Mouse (Mus musculus) neural tube, embryonic 13.5 days (tissue): Measurements from ENCODE around the gene Sp7. TPM values are rescaled to one million over a fixed set of nuclear protein-coding genes. Genes with fewer than 3 reads are reported as not detected.

Experiments
- ATAC-seq: fragments of 200-750 bp; cut with Nextera tagmentation; 2 replicates; pipeline ENCODE4 v1.8.0; 2017; ENCODE audit warnings: low read depth, mild to moderate bottlenecking, moderate TSS enrichment, moderate library complexity
- H3K27ac ChIP-seq: fragments of 300-500 bp; sonication (generic); replicated peaks from 2 replicates; pipeline ENCODE4 v1.5.1; 2015; ENCODE audit warnings: moderate library complexity, mild to moderate bottlenecking, inconsistent platforms
- H3K27me3 ChIP-seq: fragments of 300-500 bp; sonication (generic); 2 replicates; pipeline ENCODE4 v1.6.1; 2015; ENCODE audit warnings: mild to moderate bottlenecking, inconsistent platforms
- H3K36me3 ChIP-seq: fragments of 300-500 bp; sonication (generic); 2 replicates; pipeline ENCODE4 v1.6.1; 2015; ENCODE audit warnings: mild to moderate bottlenecking, inconsistent platforms
- H3K4me1 ChIP-seq: fragments of 300-500 bp; sonication (generic); replicated peaks from 2 replicates; pipeline ENCODE4 v1.6.1; 2015; ENCODE audit warnings: inconsistent platforms
- H3K4me2 ChIP-seq: fragments of 300-500 bp; sonication (generic); 2 replicates; pipeline ENCODE4 v1.6.1; 2015; ENCODE audit warnings: inconsistent platforms, mild to moderate bottlenecking, moderate library complexity
- H3K4me3 ChIP-seq: fragments of 300-500 bp; sonication (generic); 2 replicates; pipeline ENCODE4 v1.5.1; 2015; ENCODE audit warnings: mild to moderate bottlenecking, inconsistent platforms
- H3K9ac ChIP-seq: fragments of 300-500 bp; sonication (generic); 2 replicates; pipeline ENCODE4 v1.6.1; 2015; ENCODE audit warnings: moderate library complexity, mild to moderate bottlenecking, inconsistent platforms
- H3K9me3 ChIP-seq: fragments of 300-500 bp; sonication (generic); 2 replicates; pipeline ENCODE4 v1.6.1; 2016; ENCODE audit warnings: inconsistent platforms
- WGBS: fragments of 180-500 bp; shearing (Covaris S2); methylation state at CpG from one replicate; pipeline ENCODE4 v1.1.7; 2015; 5-methylcytosine and 5-hydroxymethylcytosine counted together
- polyA plus RNA-seq: library from polyadenylated mRNA; unstranded; fragments of >200 nt; fragmentation: Nextera tagmentation; extraction: Ambion mirVana; gene quantifications from 2 replicates; pipeline ENCODE4 v1.2.1, GENCODE M21; 2015

The Sp7 gene
- polyA plus RNA-seq, 1 experiment from 2014 or later, result 0.47 TPM

DNA sequence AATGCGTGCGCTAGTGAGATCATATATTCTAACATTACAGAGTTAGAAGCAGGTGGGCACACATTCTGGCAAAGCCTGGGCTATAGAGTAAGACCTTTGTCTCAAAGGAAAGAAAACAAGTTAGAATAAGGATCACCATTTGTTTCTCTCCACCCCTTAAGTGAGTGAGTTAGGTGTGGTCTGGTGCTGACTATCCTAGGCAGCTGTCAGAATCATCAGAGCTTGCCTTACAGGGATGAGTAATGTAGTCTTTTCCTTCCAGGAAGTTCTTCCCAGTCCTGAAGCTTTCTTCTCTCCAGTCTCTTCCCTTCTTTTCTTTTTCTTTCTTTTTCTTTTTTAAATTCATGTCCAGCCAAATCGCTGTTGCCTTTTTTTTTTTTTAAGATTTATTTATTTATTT, 35.2 kb upstream of the Sp7 start:
- H3K27me3 ChIP-seq, result no peaks in the 10 kb centered on the region
- H3K9me3 ChIP-seq, result no peaks in the 10 kb centered on the region
- no peak for ATAC-seq
- H3K4me1 ChIP-seq, result peaks cover 28% of the 10 kb centered on the region
- H3K4me3 ChIP-seq, result no peak overlapping the region
- H3K27ac ChIP-seq, result no peak overlapping the region
- H3K9ac ChIP-seq, result no peak overlapping the region
- H3K4me2 ChIP-seq, result no peak overlapping the region
- whole genome bisulfite sequencing, result 96% methylated on average over 3 of the region's 3 CpGs
- no peaks in the 10 kb centered on the region for H3K36me3 ChIP-seq

DNA sequence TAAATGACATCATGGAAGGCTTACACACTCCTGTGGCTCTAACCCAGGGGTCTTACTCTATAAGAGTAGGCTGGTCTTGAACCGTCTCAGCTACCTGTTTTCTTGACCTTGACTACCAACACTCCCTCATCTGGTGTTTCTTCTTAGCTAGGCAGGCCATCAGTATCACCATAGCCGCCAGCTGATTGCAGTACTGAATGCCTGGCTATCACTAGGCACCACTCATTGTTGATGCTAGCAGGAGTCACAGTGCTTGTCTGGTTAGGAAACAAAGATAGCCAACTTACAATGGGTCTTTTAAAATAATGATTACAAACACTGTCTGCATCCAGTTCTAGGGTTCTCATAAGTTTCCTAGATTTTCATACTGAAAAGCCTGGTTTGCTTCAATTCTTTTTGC, 34.3 kb upstream of the Sp7 start:
- Histone ChIP-seq H3K27me3 (no peaks in the 10 kb centered on the region), H3K36me3 (no peaks in the 10 kb centered on the region), H3K4me2 (no peak overlapping the region), H3K9me3 (no peaks in the 10 kb centered on the region), H3K4me1 (peaks cover 23% of the 10 kb centered on the region), H3K9ac (no peak overlapping the region), H3K27ac (no peak overlapping the region), H3K4me3 (no peak overlapping the region)
- no peak for ATAC-seq
- WGBS, result 87% methylated on average over 2 of the region's 2 CpGs

DNA sequence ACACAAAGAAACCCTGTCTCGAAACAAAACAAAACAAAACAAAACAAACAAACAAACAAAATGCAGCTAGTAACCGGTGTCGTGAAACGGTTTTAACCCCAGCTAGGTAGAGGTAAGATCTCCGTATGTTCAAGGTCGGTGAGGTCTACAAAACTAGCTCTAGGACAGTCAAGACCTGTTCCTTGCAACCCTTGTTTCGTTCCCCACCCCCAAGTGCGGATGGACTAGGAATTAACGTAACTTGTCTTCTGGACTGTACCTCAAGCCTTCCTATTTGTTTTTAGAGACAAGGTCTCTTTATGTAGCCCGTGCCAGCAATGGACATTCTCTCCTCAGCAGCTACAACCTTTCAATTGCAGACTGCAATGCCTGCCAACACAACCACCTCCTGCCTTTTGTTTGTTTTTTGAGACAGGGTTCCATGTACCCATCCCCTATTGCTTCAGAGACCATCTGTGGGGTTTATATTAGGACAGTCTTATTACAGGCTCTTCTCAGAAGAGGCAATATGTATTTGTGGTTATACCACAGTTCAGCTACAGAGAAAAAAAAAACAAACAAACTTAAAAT, 33.6 kb upstream of the Sp7 start:
- Histone ChIP-seq H3K36me3 (no peaks in the 10 kb centered on the region), H3K4me2 (no peak overlapping the region), H3K9me3 (no peaks in the 10 kb centered on the region), H3K27ac (no peak overlapping the region), H3K27me3 (no peaks in the 10 kb centered on the region), H3K4me3 (no peak overlapping the region), H3K9ac (no peak overlapping the region), H3K4me1 (peaks cover 23% of the 10 kb centered on the region)
- WGBS, result 83% methylated on average over 10 of the region's 10 CpGs
- ATAC-seq, result no peak

DNA sequence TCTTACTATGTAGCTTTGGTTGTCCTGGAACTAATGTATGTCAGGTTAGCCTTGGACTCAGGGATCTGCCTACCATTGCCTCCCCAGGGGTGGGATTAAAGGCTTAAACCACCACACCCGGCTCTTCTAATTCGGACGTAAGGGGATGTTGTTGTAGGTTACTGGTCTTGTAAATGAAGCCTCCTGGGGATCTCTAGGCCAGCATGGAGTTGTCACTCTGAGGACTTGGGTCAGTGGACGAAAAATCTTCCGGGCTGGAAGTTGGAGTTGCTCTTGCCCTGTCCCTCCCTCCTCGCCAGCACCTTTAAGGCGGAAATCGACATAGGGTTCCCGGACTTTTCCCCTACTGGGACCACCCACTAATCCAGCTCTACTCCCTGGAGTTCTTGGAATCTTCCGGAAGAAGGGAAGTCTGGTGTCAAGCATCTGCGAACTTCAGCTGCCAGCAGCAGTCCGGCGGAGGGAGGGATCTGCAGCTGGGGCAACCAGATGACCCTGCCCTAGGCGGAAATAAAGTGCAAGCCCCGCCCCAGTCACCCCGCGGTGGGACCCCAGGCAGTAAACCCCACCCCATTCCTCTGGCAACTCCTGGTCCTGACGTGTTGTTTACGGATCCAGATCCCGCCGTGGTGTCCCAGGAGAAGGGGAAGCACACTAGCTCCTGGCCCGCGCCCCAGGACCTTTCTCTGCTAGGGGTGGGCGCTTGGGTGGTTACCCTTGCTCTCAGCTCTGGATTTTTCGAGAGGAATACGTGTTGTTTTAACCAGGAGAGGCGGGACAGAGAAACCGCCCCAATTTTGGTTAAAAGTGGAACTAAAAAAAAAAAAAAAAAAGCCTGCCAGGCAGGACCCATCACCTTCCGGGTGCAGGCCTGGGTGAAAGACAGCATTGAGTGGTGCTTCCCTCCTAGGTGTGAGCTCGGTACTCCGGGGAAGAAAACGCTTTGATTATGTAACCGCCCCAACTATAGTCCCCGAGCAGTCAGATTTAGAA, 32.5 kb upstream of the Sp7 start:
- Histone ChIP-seq H3K9ac (peak overlapping the region; percentile 64), H3K4me1 (peaks cover 18% of the 10 kb centered on the region), H3K36me3 (no peaks in the 10 kb centered on the region), H3K9me3 (no peaks in the 10 kb centered on the region), H3K27me3 (no peaks in the 10 kb centered on the region), H3K4me3 (peak overlapping the region; percentile 37), H3K27ac (peak overlapping the region; percentile 62), H3K4me2 (peak overlapping the region; percentile 67)
- peak; percentile 67; the same call in 1 of the 2 replicates for ATAC-seq
- WGBS, result 5% methylated on average over 34 of the region's 34 CpGs

DNA sequence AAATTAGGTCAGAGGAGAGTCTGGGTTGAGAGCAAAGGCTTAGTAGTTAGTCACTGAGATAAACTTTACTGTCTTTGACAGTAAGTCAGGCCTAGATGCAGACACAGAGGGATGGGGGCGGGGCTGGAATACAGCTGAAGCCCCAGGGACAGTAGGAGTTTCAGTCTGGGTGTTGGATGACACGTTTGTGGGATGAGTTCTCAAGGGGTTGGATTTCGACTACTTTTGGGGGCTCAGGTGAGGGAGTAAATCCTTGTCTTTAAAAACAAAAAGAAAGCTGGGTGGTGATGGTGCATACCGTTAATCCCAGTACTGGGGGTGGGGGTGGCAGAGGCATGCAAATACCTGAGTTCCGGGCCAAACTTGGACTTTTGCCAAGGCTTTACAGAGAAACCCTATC, 31.6 kb upstream of the Sp7 start:
- H3K27ac ChIP-seq, result no peak overlapping the region
- H3K4me3 ChIP-seq, result no peak overlapping the region
- H3K9me3 ChIP-seq, result no peaks in the 10 kb centered on the region
- H3K36me3 ChIP-seq, result no peaks in the 10 kb centered on the region
- H3K9ac ChIP-seq, result no peak overlapping the region
- no peak for ATAC-seq
- H3K4me2 ChIP-seq, result 0 out of 2 replicates have a peak overlapping the region, but pooled peaks have one; percentile 67
- H3K27me3 ChIP-seq, result no peaks in the 10 kb centered on the region
- 25% methylated on average over 5 of the region's 5 CpGs for WGBS
- peaks cover 18% of the 10 kb centered on the region for H3K4me1 ChIP-seq

DNA sequence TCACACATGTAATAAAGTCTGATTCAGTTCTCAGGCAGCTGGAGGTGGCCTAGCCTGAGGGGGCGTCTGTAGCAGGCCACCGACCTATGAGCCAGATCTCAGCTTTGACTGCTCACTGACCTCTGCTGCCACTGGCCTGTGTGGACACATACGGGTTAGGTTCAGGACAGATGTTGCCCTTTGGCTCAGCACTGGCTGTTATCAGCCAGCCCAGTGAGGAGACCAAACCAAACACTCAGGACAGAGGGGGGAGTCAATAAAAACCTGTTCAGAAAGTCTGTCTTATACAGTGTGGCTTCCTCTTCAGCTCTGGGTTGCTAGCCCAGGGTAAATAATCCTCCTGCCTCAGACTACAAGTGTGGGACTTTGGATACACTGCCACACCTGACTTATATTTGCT, 28.1 kb upstream of the Sp7 start:
- WGBS, result 30% methylated on average over 3 of the region's 3 CpGs
- peaks cover 16% of the 10 kb centered on the region for H3K4me1 ChIP-seq

DNA sequence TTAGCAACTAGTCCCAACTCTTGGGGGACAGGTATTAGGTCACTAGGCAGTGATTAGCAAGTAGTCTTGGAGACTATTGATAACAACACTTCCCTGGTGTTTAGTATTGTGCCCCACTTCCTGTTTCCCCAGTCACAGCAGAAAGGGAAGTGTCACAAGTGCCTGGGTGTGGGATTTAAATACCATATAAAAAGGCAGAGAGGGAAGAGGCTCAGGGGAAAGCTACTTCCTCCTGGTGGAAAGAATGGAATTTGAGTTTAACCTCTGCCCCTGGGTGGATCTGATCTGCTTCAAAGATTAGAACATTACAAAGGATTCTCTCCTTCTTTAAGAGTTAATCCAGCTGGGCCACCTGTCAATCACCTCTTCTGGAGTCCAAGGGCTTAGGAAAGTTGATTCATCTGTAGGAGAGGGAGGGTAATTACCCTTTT, 26.6 kb upstream of the Sp7 start:
- Histone ChIP-seq H3K27ac (no peak overlapping the region), H3K27me3 (no peaks in the 10 kb centered on the region), H3K9ac (no peak overlapping the region), H3K36me3 (no peaks in the 10 kb centered on the region), H3K4me2 (no peak overlapping the region), H3K9me3 (no peaks in the 10 kb centered on the region), H3K4me1 (0 out of 2 replicates have a peak, but pooled peaks cover 1% of the 10 kb centered on the region), H3K4me3 (no peak overlapping the region)
- ATAC-seq, result no peak

More for the DNA sequence above, 28.1 kb upstream of the Sp7 start:
- Histone ChIP-seq H3K27ac (no peak overlapping the region), H3K27me3 (no peaks in the 10 kb centered on the region), H3K4me3 (no peak overlapping the region), H3K4me2 (no peak overlapping the region), H3K9ac (no peak overlapping the region), H3K36me3 (no peaks in the 10 kb centered on the region), H3K9me3 (no peaks in the 10 kb centered on the region)
- no peak for ATAC-seq

DNA sequence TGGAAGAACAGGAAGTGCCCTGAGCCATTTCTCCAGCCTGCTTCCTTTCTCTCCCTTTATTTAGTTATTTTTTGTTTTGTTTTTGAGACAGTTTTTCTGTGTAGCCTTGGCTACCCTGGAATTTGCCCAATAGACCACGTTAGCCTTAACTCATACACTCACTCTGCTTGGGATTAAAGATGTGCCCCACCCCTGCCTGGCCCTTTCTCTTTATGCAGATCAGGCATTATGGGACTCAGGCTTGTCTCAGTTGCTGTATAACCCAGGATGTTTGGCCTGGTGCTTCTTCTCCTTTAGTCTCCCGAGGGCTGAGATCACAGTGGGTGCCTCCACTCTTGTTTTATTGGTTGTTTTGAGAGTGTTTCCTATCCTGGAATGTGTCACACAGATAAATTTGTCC, 25.5 kb upstream of the Sp7 start:
- Histone ChIP-seq H3K9me3 (no peaks in the 10 kb centered on the region), H3K4me1 (no peaks in the 10 kb centered on the region), H3K36me3 (no peaks in the 10 kb centered on the region), H3K27ac (no peak overlapping the region), H3K4me2 (no peak overlapping the region), H3K9ac (no peak overlapping the region), H3K4me3 (no peak overlapping the region), H3K27me3 (no peaks in the 10 kb centered on the region)
- ATAC-seq, result no peak
- WGBS, result 59% methylated on average over 2 of the region's 2 CpGs

DNA sequence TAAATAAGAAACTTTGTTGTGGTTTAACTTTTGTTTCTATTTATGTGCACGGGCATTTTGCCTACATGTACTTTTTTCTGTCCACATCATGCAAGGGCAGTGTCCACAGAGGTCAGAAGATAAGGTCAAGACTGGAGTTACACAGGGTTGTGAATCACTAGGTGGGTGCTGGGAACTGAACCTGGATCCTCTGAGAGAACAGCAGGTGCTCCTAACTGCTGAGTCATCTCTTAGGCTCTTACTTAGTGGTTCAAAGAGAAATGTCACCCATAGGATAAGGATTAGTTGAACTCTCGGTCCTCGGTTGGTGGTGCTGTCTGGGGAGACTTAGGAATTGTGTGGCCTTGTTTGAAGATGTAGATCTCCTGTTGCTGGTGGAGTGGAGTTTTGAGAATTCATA, 22.0 kb upstream of the Sp7 start:
- Histone ChIP-seq H3K4me3 (no peak overlapping the region), H3K27ac (no peak overlapping the region), H3K4me2 (no peak overlapping the region), H3K9ac (no peak overlapping the region), H3K9me3 (no peaks in the 10 kb centered on the region), H3K36me3 (no peaks in the 10 kb centered on the region), H3K27me3 (no peaks in the 10 kb centered on the region), H3K4me1 (no peaks in the 10 kb centered on the region)
- ATAC-seq, result no peak
- 88% methylated on average over 3 of the region's 3 CpGs for WGBS

DNA sequence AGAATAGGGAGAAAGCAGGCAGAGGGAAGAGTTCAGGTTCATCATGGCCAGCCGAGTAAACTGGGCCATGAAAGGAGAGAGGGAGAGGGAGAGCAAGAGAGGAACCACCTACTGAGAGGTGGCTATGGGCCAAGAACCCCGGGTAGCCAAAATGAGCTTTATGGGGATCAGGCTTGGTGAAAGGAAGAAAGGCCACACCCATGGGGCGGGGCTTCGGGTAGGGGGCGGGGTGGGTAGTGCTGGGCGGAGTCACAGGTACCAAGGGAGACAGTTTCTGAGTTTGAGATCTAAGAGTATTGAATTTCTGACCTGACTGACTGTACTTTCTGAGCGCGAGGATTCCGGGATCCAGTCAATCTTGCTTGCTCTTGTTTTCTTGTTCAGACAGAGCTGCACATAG, 19.7 kb upstream of the Sp7 start:
- H3K4me1 ChIP-seq, result 0 out of 2 replicates have a peak, but pooled peaks cover 3% of the 10 kb centered on the region
- WGBS, result 51% methylated on average over 9 of the region's 9 CpGs
- no peaks in the 10 kb centered on the region for H3K9me3 ChIP-seq
- no peak for ATAC-seq
- H3K4me3 ChIP-seq, result no peak overlapping the region
- no peaks in the 10 kb centered on the region for H3K36me3 ChIP-seq
- H3K9ac ChIP-seq, result no peak overlapping the region
- H3K4me2 ChIP-seq, result no peak overlapping the region
- H3K27ac ChIP-seq, result no peak overlapping the region
- H3K27me3 ChIP-seq, result no peaks in the 10 kb centered on the region

DNA sequence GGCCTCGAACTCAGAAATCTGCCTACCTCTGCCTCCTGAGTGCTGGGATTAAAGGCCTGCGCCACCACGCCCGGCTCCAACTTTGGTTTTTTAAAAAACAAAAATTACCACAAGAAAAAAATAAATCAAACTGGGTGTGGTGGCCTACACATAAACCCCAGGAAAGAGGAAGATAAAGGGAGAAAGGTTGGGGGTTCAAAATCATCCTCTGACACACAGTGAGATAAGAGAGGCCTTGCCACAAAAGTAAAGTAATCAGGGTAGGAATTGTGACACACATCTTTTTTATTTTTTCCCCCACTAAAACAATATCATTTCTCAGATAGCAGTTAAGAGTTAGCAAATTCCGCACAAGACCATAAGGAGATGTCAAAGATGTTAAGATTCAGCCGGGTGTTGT, 16.7 kb upstream of the Sp7 start:
- H3K4me1 ChIP-seq, result 0 out of 2 replicates have a peak, but pooled peaks cover 3% of the 10 kb centered on the region
- H3K9me3 ChIP-seq, result no peaks in the 10 kb centered on the region
- WGBS, result 85% methylated on average over 6 of the region's 6 CpGs

DNA sequence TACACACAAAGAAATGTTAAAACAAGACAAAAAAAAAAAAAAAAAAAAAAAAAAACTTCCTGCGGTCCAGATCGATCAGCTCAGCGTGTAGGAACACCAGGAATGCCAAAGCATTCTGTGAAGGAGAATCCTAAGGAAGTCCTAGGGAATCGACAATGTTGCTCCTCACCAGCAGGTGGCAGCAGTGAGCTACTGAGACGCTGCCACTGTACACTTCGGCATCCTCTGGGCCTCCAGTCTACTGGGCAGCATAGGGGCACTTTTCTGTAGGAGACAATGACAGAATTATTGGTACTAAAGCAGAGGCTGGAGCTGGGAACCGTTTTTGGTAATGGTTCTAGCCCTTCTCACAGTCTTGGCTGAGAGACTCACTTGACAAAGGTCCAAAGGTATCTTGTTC, 14.6 kb upstream of the Sp7 start:
- H3K4me3 ChIP-seq, result no peak overlapping the region
- H3K36me3 ChIP-seq, result no peaks in the 10 kb centered on the region
- no peak overlapping the region for H3K4me2 ChIP-seq
- H3K27me3 ChIP-seq, result no peaks in the 10 kb centered on the region
- peak; percentile 70 for ATAC-seq
- H3K9ac ChIP-seq, result no peak overlapping the region
- peaks cover 15% of the 10 kb centered on the region for H3K4me1 ChIP-seq
- no peaks in the 10 kb centered on the region for H3K9me3 ChIP-seq
- H3K27ac ChIP-seq, result no peak overlapping the region
- WGBS, result 3% methylated on average over 7 of the region's 7 CpGs

More for the DNA sequence above, 16.7 kb upstream of the Sp7 start:
- H3K4me2 ChIP-seq, result no peak overlapping the region
- no peak overlapping the region for H3K9ac ChIP-seq
- no peaks in the 10 kb centered on the region for H3K36me3 ChIP-seq
- no peak for ATAC-seq
- H3K27me3 ChIP-seq, result no peaks in the 10 kb centered on the region
- H3K4me3 ChIP-seq, result no peak overlapping the region
- no peak overlapping the region for H3K27ac ChIP-seq
